Mouse (Mus musculus) cerebellum, adult 2 months (tissue): Measurements from ENCODE around the gene Timp3. TPM values are rescaled to one million over a fixed set of nuclear protein-coding genes. Genes with fewer than 3 reads are reported as not detected.

ENCODE experiments used
- DNase-seq, 2 experiments: peaks; one replicate each; pipeline ENCODE4 v3.0.0; 2021
- H3K27ac ChIP-seq: fragments of 200-500 bp; 2 replicates; pipeline ENCODE4 v1.5.1; 2012; ENCODE audit warnings: low read length, control low read depth, inconsistent platforms; ENCODE audit not compliant: insufficient read depth
- H3K27me3 ChIP-seq: fragments of 200-500 bp; 2 replicates; pipeline ENCODE4 v1.6.1; 2012; ENCODE audit warnings: inconsistent platforms, mild to moderate bottlenecking, low read length, moderate library complexity; ENCODE audit not compliant: control insufficient read depth, insufficient read depth
- H3K4me1 ChIP-seq: fragments of 200-500 bp; 2 replicates; pipeline ENCODE4 v1.6.1; 2011; ENCODE audit warnings: low read length; ENCODE audit not compliant: control insufficient read depth, insufficient read depth
- H3K4me3 ChIP-seq: fragments of 200-500 bp; replicated peaks from 2 replicates; pipeline ENCODE3; 2011; ENCODE audit warnings: mild to moderate bottlenecking, low read depth, low read length, control low read depth; ENCODE audit not compliant: insufficient read depth
- CTCF ChIP-seq: fragments of 200-500 bp; IDR thresholded peaks from 2 replicates; pipeline ENCODE4 v1.5.1; 2011; ENCODE audit warnings: low read depth, mild to moderate bottlenecking, control low read depth, low read length, moderate library complexity, borderline replicate concordance; ENCODE audit not compliant: insufficient read depth
- POLR2A ChIP-seq: fragments of 200-500 bp; IDR thresholded peaks from 2 replicates; pipeline ENCODE4 v1.6.1; 2011; ENCODE audit warnings: low read length, control low read depth, borderline replicate concordance; ENCODE audit not compliant: insufficient read depth
- WGBS: fragments of 180-500 bp; shearing (Covaris S2); methylation state at CpG from one replicate; pipeline ENCODE4 v1.1.7; 2018; 5-methylcytosine and 5-hydroxymethylcytosine counted together
- polyA plus RNA-seq: library from polyadenylated mRNA; depleted of rRNA; stranded (reverse); fragments of >200 nt; gene quantifications from 2 replicates; pipeline ENCODE4 v1.2.3, GENCODE M21; 2012; rRNA removed

Timp3 gene
- 47.7 and 48.9 TPM in 2 replicates for polyA plus RNA-seq

- Histone ChIP-seq H3K4me3 (peak within 1 kb of the TSS; percentile 59), H3K27ac (no peak within 1 kb of the TSS), H3K4me1 (peaks cover 12% of the 10 kb centered on the region), H3K27me3 (no peaks in the 10 kb centered on the region)
- TF ChIP-seq CTCF (no peak), POLR2A (peak; percentile 45; the same call in 1 of the 2 replicates)
- peak; percentile 33 to 51 for DNase-seq
- 3% methylated on average over 65 of the region's 65 CpGs for WGBS
Observed at GRCm38 (mm10) chr10:86300293-86301116, at the start of gene Timp3. Timp3 (plus strand) TSS chr10:86300372.

- DNase-seq = no peak
- H3K27ac ChIP-seq = no peak overlapping the region
- WGBS = 59% methylated on average over 4 of the region's 4 CpGs
- no peak overlapping the region for H3K4me3 ChIP-seq
- no peaks in the 10 kb centered on the region for H3K4me1 ChIP-seq
- TF ChIP-seq POLR2A (no peak), CTCF (no peak)
- H3K27me3 ChIP-seq = no peaks in the 10 kb centered on the region; the same call in 1 of the 2 replicates
Observed at GRCm38 (mm10) chr10:86256221-86256620, 44.0 kb upstream of the Timp3 start.

GRCm38 (mm10) chr10:86257045-86257444 lies 43.1 kb upstream of the Timp3 start:
- Histone ChIP-seq H3K27me3 (no peaks in the 10 kb centered on the region; the same call in 1 of the 2 replicates), H3K4me3 (no peak overlapping the region), H3K27ac (no peak overlapping the region), H3K4me1 (no peaks in the 10 kb centered on the region)
- WGBS = 79% methylated on average over 3 of the region's 3 CpGs
- no peak for TF ChIP-seq CTCF
- no peak for TF ChIP-seq POLR2A
- no peak for DNase-seq

GRCm38 (mm10) chr10:86258046-86258445 lies 42.1 kb upstream of the Timp3 start:
- no peak for TF ChIP-seq POLR2A
- no peak overlapping the region for H3K27ac ChIP-seq
- WGBS = 82% methylated on average over 4 of the region's 4 CpGs
- H3K4me1 ChIP-seq = no peaks in the 10 kb centered on the region
- no peaks in the 10 kb centered on the region; the same call in 1 of the 2 replicates for H3K27me3 ChIP-seq
- DNase-seq = no peak
- no peak overlapping the region for H3K4me3 ChIP-seq

GRCm38 (mm10) chr10:86258992-86259391 lies 41.2 kb upstream of the Timp3 start:
- no peak for TF ChIP-seq CTCF
- TF ChIP-seq POLR2A = no peak

GRCm38 (mm10) chr10:86261725-86262124 lies 38.4 kb upstream of the Timp3 start:
- WGBS = 76% methylated on average over 2 of the region's 2 CpGs
- no peak for TF ChIP-seq POLR2A
- no peak for TF ChIP-seq CTCF
- no peaks in the 10 kb centered on the region; the same call in 1 of the 2 replicates for H3K27me3 ChIP-seq
- DNase-seq = no peak
- no peak overlapping the region for H3K27ac ChIP-seq
- H3K4me3 ChIP-seq = no peak overlapping the region
- no peaks in the 10 kb centered on the region for H3K4me1 ChIP-seq

More at GRCm38 (mm10) chr10:86258992-86259391, 41.2 kb upstream of the Timp3 start:
- no peak for DNase-seq
- no peaks in the 10 kb centered on the region for H3K4me1 ChIP-seq
- 76% methylated on average over 3 of the region's 3 CpGs for WGBS
- H3K27me3 ChIP-seq = no peaks in the 10 kb centered on the region; the same call in 1 of the 2 replicates
- H3K4me3 ChIP-seq = no peak overlapping the region
- H3K27ac ChIP-seq = no peak overlapping the region

- Histone ChIP-seq H3K4me1 (no peaks in the 10 kb centered on the region), H3K27me3 (no peaks in the 10 kb centered on the region; the same call in 1 of the 2 replicates), H3K27ac (no peak overlapping the region), H3K4me3 (no peak overlapping the region)
- TF ChIP-seq POLR2A (no peak), CTCF (no peak)
- no peak for DNase-seq
- WGBS = 88% methylated on average over 9 of the region's 9 CpGs
Observed at GRCm38 (mm10) chr10:86264618-86265017, 35.6 kb upstream of the Timp3 start.

GRCm38 (mm10) chr10:86270254-86270653 lies 29.9 kb upstream of the Timp3 start:
- Histone ChIP-seq H3K27me3 (no peaks in the 10 kb centered on the region), H3K4me3 (no peak overlapping the region), H3K27ac (no peak overlapping the region), H3K4me1 (no peaks in the 10 kb centered on the region)
- no peak for DNase-seq
- TF ChIP-seq CTCF = no peak
- no peak for TF ChIP-seq POLR2A
- 83% methylated on average over 3 of the region's 3 CpGs for WGBS
